Mouse (Mus musculus) lung, postnatal 0 days (tissue): ENCODE results near the gene Vstm2l.

Experiments used
- CTCF ChIP-seq: IDR thresholded peaks from 2 replicates; pipeline ENCODE4 v1.5.1; 2016; ENCODE audit warnings: antibody characterized with exemption, mild to moderate bottlenecking
- EP300 ChIP-seq: IDR thresholded peaks from 2 replicates; pipeline ENCODE4 v1.6.1; 2016; ENCODE audit warnings: antibody characterized with exemption, mild to moderate bottlenecking, control low read depth

DNA sequence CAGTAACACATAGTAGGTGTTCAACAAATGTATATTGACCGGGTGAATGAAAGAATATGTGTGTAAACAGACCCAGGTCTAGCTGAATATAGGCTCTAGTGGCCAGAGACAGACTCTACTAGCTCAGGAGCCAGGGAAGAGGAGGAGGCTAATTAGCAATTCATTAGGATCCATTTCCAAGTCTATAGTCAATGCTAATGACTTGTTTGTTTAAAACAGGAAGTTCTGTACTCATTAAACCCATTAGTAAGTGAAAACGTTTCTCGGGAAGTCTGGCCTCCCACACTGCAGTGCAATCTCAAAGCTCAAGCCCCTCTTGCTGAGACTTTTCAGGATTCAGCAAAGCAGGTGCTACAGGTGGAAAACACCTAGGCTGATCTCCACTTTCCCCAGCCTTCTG is 53.4 kb downstream of the Vstm2l start:
- no peak for TF ChIP-seq CTCF
- TF ChIP-seq EP300 = no peak
